Mouse (Mus musculus) thymus, adult 2 months (tissue): ENCODE measurements at regions not wholly inside any gene's neighbourhood (a gene's known extent, or its start where the extent isn't known, plus 50 kb on each side); places are given as distances from the start of the nearest gene placed in this dataset.
"Not testable (repeated sequence)": the region's sequence is repeated elsewhere in the genome, so short reads cannot be mapped to it uniquely, and the experiment has no call there.

Experiments
- DNase-seq: peaks from one replicate; pipeline ENCODE4 v3.0.0; 2021
- H3K27ac ChIP-seq: fragments of 200-500 bp; 2 replicates; pipeline ENCODE4 v1.5.1; 2012; ENCODE audit warnings: low read length, control low read depth; ENCODE audit not compliant: control insufficient read depth, insufficient read depth
- H3K27me3 ChIP-seq: fragments of 200-500 bp; 2 replicates; pipeline ENCODE4 v1.6.1; 2012; ENCODE audit warnings: mild to moderate bottlenecking, low read length, moderate library complexity, mixed read lengths; ENCODE audit not compliant: control insufficient read depth, insufficient read depth
- H3K36me3 ChIP-seq: fragments of 200-500 bp; 2 replicates; pipeline ENCODE4 v1.6.1; 2012; ENCODE audit warnings: mild to moderate bottlenecking, low read length, moderate library complexity; ENCODE audit not compliant: control insufficient read depth, insufficient read depth
- H3K4me1 ChIP-seq: fragments of 200-500 bp; replicated peaks from 2 replicates; pipeline ENCODE4 v1.6.1; 2012; ENCODE audit warnings: low read length; ENCODE audit not compliant: control insufficient read depth, insufficient read depth
- H3K4me3 ChIP-seq: fragments of 200-500 bp; 2 replicates; pipeline ENCODE4 v1.5.1; 2012; ENCODE audit warnings: mild to moderate bottlenecking, low read length, control low read depth, moderate library complexity; ENCODE audit not compliant: control insufficient read depth, insufficient read depth
- CTCF ChIP-seq: fragments of 200-500 bp; IDR thresholded peaks from 2 replicates; pipeline ENCODE4 v1.5.1; 2012; ENCODE audit warnings: mild to moderate bottlenecking, control low read depth, low read length, moderate library complexity, borderline replicate concordance; ENCODE audit not compliant: control insufficient read depth, poor library complexity, insufficient read depth; ENCODE audit errors: extremely low read depth
- POLR2A ChIP-seq: fragments of 200-500 bp; IDR thresholded peaks from 2 replicates; pipeline ENCODE4 v1.6.1; 2012; ENCODE audit warnings: mild to moderate bottlenecking, low read length, control low read depth, moderate library complexity; ENCODE audit not compliant: control insufficient read depth, poor library complexity, insufficient read depth; ENCODE audit errors: extremely low read depth
- WGBS: fragments of 180-500 bp; shearing (Covaris S2); methylation state at CpG from one replicate; pipeline ENCODE4 v1.1.7; 2018; 5-methylcytosine and 5-hydroxymethylcytosine counted together

DNA sequence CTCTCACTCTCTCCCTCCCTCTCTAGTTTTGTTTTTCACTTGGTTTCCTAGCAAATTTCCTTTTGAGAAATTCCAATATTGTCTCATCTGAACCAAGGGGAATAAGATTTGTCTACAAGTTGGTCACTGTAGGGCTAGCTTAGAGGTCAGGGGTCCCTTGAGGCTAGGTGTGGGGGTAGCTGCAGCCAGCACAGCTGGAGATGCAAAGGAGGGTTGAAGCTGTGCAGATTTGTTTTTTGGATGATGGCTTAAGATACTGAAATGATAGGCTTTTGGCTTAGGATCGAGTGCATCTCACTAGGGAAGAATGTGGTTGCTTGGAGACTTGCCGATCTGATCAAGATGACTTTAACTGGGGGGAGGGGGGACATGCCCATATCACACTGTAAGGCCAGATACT is 88.3 kb upstream of the Tmem28 start:
- WGBS: 79% methylated on average over 2 of the region's 2 CpGs
- Histone ChIP-seq H3K4me3 (no peak overlapping the region), H3K27ac (no peak overlapping the region), H3K27me3 (no peaks in the 10 kb centered on the region), H3K4me1 (no peaks in the 10 kb centered on the region), H3K36me3 (no peaks in the 10 kb centered on the region)
- no peak for DNase-seq
- TF ChIP-seq CTCF: no peak
- no peak for TF ChIP-seq POLR2A

DNA sequence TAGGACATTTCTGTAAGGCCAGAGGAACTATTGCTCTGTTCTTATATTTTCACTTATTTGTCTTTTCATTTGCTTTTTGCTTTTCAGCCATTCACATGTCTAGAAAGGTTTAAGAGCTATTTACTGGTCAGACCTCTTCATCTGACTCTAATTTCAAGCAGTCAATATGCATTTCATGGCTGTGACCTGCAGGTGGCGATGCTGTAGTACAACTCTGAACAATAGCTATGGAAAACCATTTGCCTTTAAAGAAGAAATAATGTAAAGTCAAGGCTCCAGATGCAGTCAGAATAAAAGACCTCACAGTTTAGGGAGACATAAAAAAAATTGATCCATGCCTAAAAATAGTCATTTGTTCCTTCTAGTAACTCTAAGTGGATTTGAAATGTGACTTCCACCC is 95.7 kb upstream of the Tmem28 start:
- no peak for DNase-seq
- Histone ChIP-seq H3K4me3 (no peak overlapping the region), H3K27ac (no peak overlapping the region), H3K36me3 (no peaks in the 10 kb centered on the region), H3K27me3 (no peaks in the 10 kb centered on the region), H3K4me1 (no peaks in the 10 kb centered on the region)
- 11% methylated on average over 1 of the region's 1 CpGs for WGBS
- TF ChIP-seq POLR2A (no peak), CTCF (no peak)

DNA sequence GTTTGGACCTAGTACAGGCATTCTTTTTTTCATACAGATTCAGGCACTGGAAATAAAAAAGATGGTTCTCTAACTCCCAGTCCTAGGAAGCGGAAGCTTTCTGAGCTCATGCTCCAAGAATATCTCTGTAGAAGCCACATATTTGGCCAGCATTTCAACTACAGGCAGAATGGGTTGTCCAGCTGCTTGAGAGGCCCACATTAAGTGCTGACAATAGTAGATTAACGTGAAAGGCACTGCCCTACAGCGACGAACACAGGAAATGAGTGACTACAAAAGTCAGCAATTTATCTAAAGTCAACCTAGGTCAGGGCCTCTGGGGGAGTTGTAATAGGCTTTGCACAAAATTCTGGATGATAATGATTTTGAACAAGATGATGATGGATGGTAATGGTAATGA is 125.5 kb upstream of the Tmem28 start:
- H3K36me3 ChIP-seq: no peaks in the 10 kb centered on the region
- TF ChIP-seq CTCF (no peak), POLR2A (no peak)
- no peaks in the 10 kb centered on the region for H3K27me3 ChIP-seq
- no peak overlapping the region for H3K4me3 ChIP-seq
- H3K27ac ChIP-seq: no peak overlapping the region
- no peak for DNase-seq
- WGBS: 70% methylated on average over 4 of the region's 4 CpGs
- no peaks in the 10 kb centered on the region for H3K4me1 ChIP-seq

DNA sequence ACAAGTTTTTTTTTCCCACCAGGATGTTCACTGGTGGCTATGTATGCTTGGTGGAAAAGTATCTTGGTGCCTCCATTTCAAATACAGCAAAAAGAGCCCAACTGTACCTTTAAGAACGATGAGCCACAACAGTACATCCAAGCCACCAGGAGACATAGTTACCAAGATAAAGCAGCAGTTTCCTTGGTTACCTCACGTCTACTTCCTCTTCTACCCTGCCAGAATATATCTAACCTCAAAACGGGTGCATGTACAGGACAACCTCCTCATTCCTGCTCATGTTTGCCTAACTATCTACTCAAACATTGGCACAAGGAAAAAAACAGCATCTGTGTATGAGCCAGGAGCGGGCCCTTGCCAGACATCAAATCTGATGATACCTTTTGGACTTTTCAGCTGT is 129.8 kb upstream of the Tmem28 start:
- no peak overlapping the region for H3K4me3 ChIP-seq
- H3K4me1 ChIP-seq: no peaks in the 10 kb centered on the region
- no peak for DNase-seq
- H3K27ac ChIP-seq: no peak overlapping the region
- H3K36me3 ChIP-seq: no peaks in the 10 kb centered on the region
- TF ChIP-seq POLR2A (no peak), CTCF (no peak)
- 16% methylated on average over 4 of the region's 4 CpGs for WGBS
- H3K27me3 ChIP-seq: no peaks in the 10 kb centered on the region

DNA sequence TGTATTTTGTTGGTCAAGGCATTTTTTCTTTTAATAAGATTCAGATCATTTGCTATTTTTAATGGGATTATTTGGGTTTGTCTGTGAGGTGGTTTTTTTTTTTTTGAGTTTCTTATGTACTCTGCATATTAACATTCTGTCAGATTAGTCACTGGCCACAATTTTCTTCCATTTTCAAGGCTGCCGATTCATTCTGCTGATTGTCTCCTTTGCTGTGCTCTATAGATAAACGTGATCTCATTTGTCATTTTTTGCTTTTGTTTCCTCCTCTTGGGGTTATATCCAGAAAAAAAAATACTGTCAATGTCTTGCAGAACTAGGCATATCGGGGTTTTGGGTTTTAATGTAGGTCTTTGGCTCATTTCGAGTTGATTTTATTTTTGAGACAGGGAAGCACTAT is 131.1 kb upstream of the Tmem28 start:
- 87% methylated on average over 4 of the region's 4 CpGs for WGBS
- TF ChIP-seq POLR2A: no peak
- no peak for TF ChIP-seq CTCF

DNA sequence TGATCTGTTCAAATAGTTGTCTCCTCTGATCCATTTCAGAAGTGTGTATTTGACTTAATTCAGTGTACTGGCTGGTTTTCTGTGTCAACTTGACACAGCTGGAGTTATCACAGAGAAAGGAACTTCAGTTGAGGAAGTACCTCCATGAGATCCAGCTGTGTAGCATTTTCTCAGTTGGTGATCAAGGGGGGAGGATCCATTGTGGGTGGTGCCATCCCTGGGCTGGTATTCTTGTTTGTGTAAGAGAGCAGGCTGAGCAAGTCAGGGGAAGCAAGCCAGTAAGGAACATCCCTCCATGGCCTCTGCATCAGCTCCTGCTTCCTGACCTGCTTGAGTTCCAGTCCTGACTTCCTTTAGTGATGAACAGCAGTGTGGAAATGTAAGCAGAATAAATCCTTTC is 138.3 kb upstream of the Tmem28 start:
- not testable (repeated sequence) for H3K27me3 ChIP-seq, H3K4me3 ChIP-seq, H3K36me3 ChIP-seq, H3K27ac ChIP-seq, DNase-seq, H3K4me1 ChIP-seq

More for the DNA sequence above, 131.1 kb upstream of the Tmem28 start:
- no peaks in the 10 kb centered on the region for H3K4me1 ChIP-seq
- no peak overlapping the region for H3K4me3 ChIP-seq
- no peak for DNase-seq
- H3K36me3 ChIP-seq: no peaks in the 10 kb centered on the region
- no peaks in the 10 kb centered on the region for H3K27me3 ChIP-seq
- H3K27ac ChIP-seq: no peak overlapping the region

DNA sequence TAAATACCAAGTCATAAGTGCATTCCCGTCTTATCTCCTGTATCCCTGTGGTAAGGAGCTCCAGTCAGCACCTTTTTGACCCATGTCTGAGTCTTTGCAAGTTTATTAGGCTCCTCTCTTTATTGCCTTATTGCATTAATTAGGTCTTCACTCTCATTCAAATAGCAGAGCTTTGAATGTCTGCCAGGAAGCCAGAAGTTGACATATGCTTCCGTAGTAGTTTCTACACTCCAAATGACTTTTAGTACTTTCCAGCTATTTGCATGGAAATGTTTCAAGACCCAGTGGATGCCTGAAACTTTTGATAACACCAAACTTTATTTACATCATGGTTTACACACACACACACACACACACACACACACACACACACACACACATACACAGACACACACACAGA is 153.2 kb upstream of the Tmem28 start:
- 84% methylated on average over 2 of the region's 2 CpGs for WGBS
- Histone ChIP-seq H3K27ac (no peak overlapping the region), H3K4me1 (no peaks in the 10 kb centered on the region), H3K4me3 (no peak overlapping the region), H3K27me3 (no peaks in the 10 kb centered on the region), H3K36me3 (no peaks in the 10 kb centered on the region)
- DNase-seq: no peak
- TF ChIP-seq CTCF: no peak
- no peak for TF ChIP-seq POLR2A

DNA sequence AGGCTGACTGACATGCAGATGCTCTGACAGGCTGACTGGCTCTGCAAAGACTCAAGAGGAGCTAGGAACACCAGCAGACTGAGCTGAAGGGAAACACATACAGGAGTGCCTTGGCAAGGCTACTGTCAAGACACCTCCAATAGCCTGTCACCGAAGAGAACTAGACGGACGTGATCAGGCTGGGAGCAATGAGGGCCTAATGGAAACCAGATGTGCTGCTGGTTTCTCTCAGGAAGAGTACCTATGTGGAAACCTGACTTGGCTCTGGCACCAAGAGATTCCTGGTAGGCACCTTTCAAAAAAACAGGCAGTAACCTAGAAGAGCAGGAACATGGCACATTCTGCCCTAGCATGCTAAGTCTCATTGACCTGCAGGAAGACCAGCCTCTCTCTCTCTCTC is 158.3 kb upstream of the Tmem28 start:
- WGBS: 93% methylated on average over 3 of the region's 3 CpGs
- Histone ChIP-seq H3K36me3 (no peaks in the 10 kb centered on the region), H3K4me1 (no peaks in the 10 kb centered on the region), H3K4me3 (no peak overlapping the region), H3K27ac (no peak overlapping the region), H3K27me3 (no peaks in the 10 kb centered on the region)
- DNase-seq: no peak
- TF ChIP-seq POLR2A (no peak), CTCF (no peak)
